Mouse (Mus musculus) CH12.LX (cell line): ENCODE data around the gene Fxyd5. TPM values are rescaled to one million over a fixed set of nuclear protein-coding genes. Genes with fewer than 3 reads are reported as not detected.

ENCODE experiments used
- DNase-seq: peaks from one replicate; pipeline ENCODE4 v3.0.0-alpha.2; 2013; ENCODE audit errors: extremely low read depth
- H3K27ac ChIP-seq: 2 replicates; pipeline ENCODE4 v1.5.1; 2012; ENCODE audit warnings: low read depth, mild to moderate bottlenecking, control low read depth, moderate library complexity; ENCODE audit not compliant: insufficient read depth
- H3K27me3 ChIP-seq: replicated peaks from 2 replicates; pipeline ENCODE3; 2012; ENCODE audit warnings: inconsistent platforms
- H3K36me3 ChIP-seq, 2 experiments: replicated peaks in 1 of 2; 2 replicates each; pipeline versions ENCODE3 to v1.6.1; 2012; ENCODE audit warnings: inconsistent platforms in 1 of 2, low read length in 1 of 2, mild to moderate bottlenecking in 1 of 2, mixed read lengths in 1 of 2, moderate library complexity in 1 of 2; ENCODE audit not compliant: control insufficient read depth in 1 of 2, insufficient read depth in 1 of 2
- H3K4me1 ChIP-seq, 2 experiments: 2 replicates each; pipeline ENCODE4 v1.6.1; 2012; ENCODE audit warnings: inconsistent platforms in 1 of 2, moderate library complexity in 1 of 2; ENCODE audit not compliant: insufficient read depth in 2 of 2, control insufficient read depth in 1 of 2
- H3K4me2 ChIP-seq: 2 replicates; pipeline ENCODE4 v1.6.1; 2012; ENCODE audit warnings: low read depth, mild to moderate bottlenecking, control low read depth; ENCODE audit not compliant: poor library complexity, insufficient read depth, severe bottlenecking
- H3K4me3 ChIP-seq, 3 experiments: fragments of 150-350 bp in 1 of 3; sonication (generic) in 1 of 3; replicated peaks in 1 of 3; 2 replicates each; pipeline versions ENCODE3 to v1.5.1; 2011 to 2012; ENCODE audit warnings: low read depth in 2 of 3, low read length in 2 of 3, mild to moderate bottlenecking in 2 of 3, moderate library complexity in 2 of 3, control low read depth in 1 of 3, improper control_type of control experiment in 1 of 3, inconsistent platforms in 1 of 3, mixed read lengths in 1 of 3; ENCODE audit not compliant: poor library complexity in 1 of 3
- H3K79me2 ChIP-seq: replicated peaks from 2 replicates; pipeline ENCODE4 v1.6.1; 2012; ENCODE audit warnings: mild to moderate bottlenecking, moderate library complexity; ENCODE audit not compliant: control insufficient read depth, poor library complexity, insufficient read depth, severe bottlenecking; ENCODE audit errors: extremely low read depth
- H3K9ac ChIP-seq: 2 replicates; pipeline ENCODE4 v1.6.1; 2012; ENCODE audit warnings: low read depth, mild to moderate bottlenecking, control low read depth, moderate library complexity; ENCODE audit not compliant: insufficient read depth
- H3K9me3 ChIP-seq: replicated peaks from 2 replicates; pipeline ENCODE3; 2012; ENCODE audit warnings: low read length, inconsistent platforms, mixed read lengths
- GABPA ChIP-seq: IDR thresholded peaks from 2 replicates; pipeline ENCODE4 v1.6.1; 2012; ENCODE audit warnings: low read depth, low read length, improper control_type of control experiment, inconsistent platforms; ENCODE audit not compliant: insufficient replicate concordance
- KAT2A ChIP-seq: IDR thresholded peaks from 2 replicates; pipeline ENCODE4 v1.6.1; 2012; ENCODE audit warnings: low read length, improper control_type of control experiment, inconsistent platforms; ENCODE audit not compliant: insufficient replicate concordance
- MAX ChIP-seq: IDR thresholded peaks from 2 replicates; pipeline ENCODE4 v1.6.1; 2011; ENCODE audit warnings: low read length, improper control_type of control experiment
- MEF2A ChIP-seq: IDR thresholded peaks from 2 replicates; pipeline ENCODE4 v1.6.1; 2014; ENCODE audit warnings: low read depth, mild to moderate bottlenecking, inconsistent platforms, low read length, improper control_type of control experiment, borderline replicate concordance
- MXI1 ChIP-seq: IDR thresholded peaks from 2 replicates; pipeline ENCODE4 v1.6.1; 2011; ENCODE audit warnings: mild to moderate bottlenecking, low read depth, low read length, improper control_type of control experiment
- POLR2AphosphoS2 ChIP-seq: IDR thresholded peaks from 2 replicates; pipeline ENCODE4 v1.6.1; 2011; ENCODE audit warnings: low read depth, low read length, improper control_type of control experiment
- SMC3 ChIP-seq: IDR thresholded peaks from 2 replicates; pipeline ENCODE4 v1.6.1; 2011; ENCODE audit warnings: low read depth, low read length, improper control_type of control experiment
- TCF12 ChIP-seq: IDR thresholded peaks from 2 replicates; pipeline ENCODE4 v1.6.1; 2014; ENCODE audit warnings: low read depth, mild to moderate bottlenecking, inconsistent platforms, low read length, improper control_type of control experiment
- USF1 ChIP-seq: IDR thresholded peaks from 2 replicates; pipeline ENCODE4 v1.6.1; 2014; ENCODE audit warnings: low read depth, mild to moderate bottlenecking, inconsistent platforms, low read length, improper control_type of control experiment
- dilution Hi-C: fragments of 300-500 bp; cut with MboI; formaldehyde crosslinking; loops from 2 replicates; pipeline ENCODE4 v1.14.3; 2020; ENCODE audit warnings: low sequenced_read_pairs; ENCODE audit not compliant: extremely low pct_unique_long_range_greater_than_20kb, extremely low pct_ligation_motif_present
- in situ Hi-C: fragments of 300-500 bp; cut with MboI; formaldehyde crosslinking; loops from 3 replicates; pipeline ENCODE4 v1.14.3; 2019; ENCODE audit warnings: low sequenced_read_pairs, low pct_ligation_motif_present, low pct_unique_long_range_greater_than_20kb, mixed read lengths
- polyA plus RNA-seq: library from polyadenylated mRNA; unstranded; fragments of >175 nt; gene quantifications from 2 replicates; pipeline ENCODE4 v1.2.1, GENCODE M21; 2012; ENCODE audit warnings: low read depth; ENCODE audit not compliant: insufficient read length
- total RNA-seq, 2 experiments: library from RNA; depleted of rRNA; stranded (reverse); fragments of 300-350 nt in 1 of 2; fragments of >200 nt in 1 of 2; gene quantifications; 2 replicates each; pipeline ENCODE4 v1.2.3; 2012 to 2014

Gene Fxyd5
- total and polyA plus RNA-seq, 3 experiments, result 43.8 to 124 (median 71.6) TPM

- no peak overlapping the region for H3K4me3 ChIP-seq
- dilution Hi-C loops, result no loop called here
- no peak overlapping the region for H3K9ac ChIP-seq
- H3K4me1 ChIP-seq, result peaks cover 0 to 7% of the 10 kb centered on the region in 2 experiments; a peak in 2 of 4 replicates
- no peak overlapping the region for H3K27ac ChIP-seq
- DNase-seq, result no peak
- peaks cover 7% of the 10 kb centered on the region for H3K27me3 ChIP-seq
- no peak overlapping the region for H3K4me2 ChIP-seq
- no peak for TF ChIP-seq SMC3
- TF ChIP-seq KAT2A, result no peak
- TF ChIP-seq POLR2AphosphoS2, result no peak
- TF ChIP-seq, all 38 proteins: peak for 0
- H3K79me2 ChIP-seq, result no peaks in the 10 kb centered on the region
- in situ Hi-C loops, result no loop called here
- no peaks in the 10 kb centered on the region for H3K36me3 ChIP-seq
- peaks cover 6% of the 10 kb centered on the region for H3K9me3 ChIP-seq
Measured at GRCm38 (mm10) chr7:31084140-31084539, 41.9 kb upstream of the Fxyd5 start.

GRCm38 (mm10) chr7:31082831-31083588 lies 40.7 kb upstream of the Fxyd5 start:
- TF ChIP-seq MEF2A (no peak), GABPA (no peak), MAX (no peak), SMC3 (no peak), USF1 (no peak), MXI1 (no peak)
- dilution Hi-C loops (no loop called here), in situ Hi-C loops (no loop called here)
- Histone ChIP-seq H3K36me3 (no peaks in the 10 kb centered on the region), H3K79me2 (no peaks in the 10 kb centered on the region), H3K27ac (no peak overlapping the region), H3K4me1 (peaks cover 0 to 7% of the 10 kb centered on the region in 2 experiments; a peak in 2 of 4 replicates), H3K4me2 (no peak overlapping the region), H3K27me3 (peaks cover 7% of the 10 kb centered on the region), H3K9ac (no peak overlapping the region), H3K9me3 (peaks cover 6% of the 10 kb centered on the region), H3K4me3 (no peak overlapping the region)
- no peak for DNase-seq

- H3K4me1 ChIP-seq, result peaks cover 0 to 7% of the 10 kb centered on the region in 2 experiments; a peak in 2 of 4 replicates
- H3K27me3 ChIP-seq, result peaks cover 10% of the 10 kb centered on the region
- H3K9ac ChIP-seq, result no peak overlapping the region
- no peaks in the 10 kb centered on the region for H3K36me3 ChIP-seq
- H3K4me3 ChIP-seq, result no peak overlapping the region
- H3K79me2 ChIP-seq, result no peaks in the 10 kb centered on the region
- TF ChIP-seq MEF2A, result no peak
- no peak for TF ChIP-seq TCF12
- dilution Hi-C loops, result no loop called here
- DNase-seq, result no peak
- H3K9me3 ChIP-seq, result peaks cover 6% of the 10 kb centered on the region
- in situ Hi-C loops, result no loop called here
- H3K27ac ChIP-seq, result no peak overlapping the region
- no peak overlapping the region for H3K4me2 ChIP-seq
Measured at GRCm38 (mm10) chr7:31082106-31082505, 39.8 kb upstream of the Fxyd5 start.
